Mouse (Mus musculus) liver, adult 2 months (tissue): ENCODE results near the gene Tmem87b.

Source experiments
- CTCF ChIP-seq: fragments of 200-500 bp; IDR thresholded peaks from 2 replicates; pipeline ENCODE4 v1.5.1; 2011; ENCODE audit warnings: low read depth, low read length, control low read depth
- POLR2A ChIP-seq: fragments of 200-500 bp; IDR thresholded peaks from 2 replicates; pipeline ENCODE4 v1.6.1; 2011; ENCODE audit warnings: low read length, control low read depth; ENCODE audit not compliant: insufficient read depth; ENCODE audit errors: extremely low read depth

- TF ChIP-seq CTCF: no peak
- no peak for TF ChIP-seq POLR2A
These were observed 46.1 kb upstream of the Tmem87b start for GRCm38 (mm10) chr2:128771750-128772338.
